Mouse (Mus musculus): ENCODE data around the gene Satb2. TPM values are rescaled to one million over a fixed set of nuclear protein-coding genes. Genes with fewer than 3 reads are reported as not detected.

The Satb2 gene
- polyA plus RNA-seq, 1 experiment from 2014 or later: 1.9 TPM

DNA sequence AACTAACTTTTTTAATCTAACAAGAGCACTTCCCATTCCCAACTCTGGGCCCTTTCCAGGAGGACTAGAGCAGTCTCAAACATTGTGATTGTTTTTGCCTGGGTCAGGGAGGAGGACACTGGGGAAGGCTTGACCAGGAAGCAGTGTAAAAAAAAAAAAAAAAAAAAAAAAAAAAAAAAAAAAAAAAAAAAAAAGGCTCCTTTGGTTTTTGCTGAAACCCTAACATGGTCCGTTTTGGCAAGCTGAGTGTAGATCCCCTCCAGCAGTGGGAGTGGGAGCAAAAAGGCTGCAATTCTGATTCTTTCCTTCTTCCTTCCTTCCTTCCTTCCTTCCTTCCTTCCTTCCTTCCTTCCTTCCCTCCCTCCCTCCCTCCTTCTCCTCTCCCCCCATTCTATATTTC lies 3.1 kb upstream of the Satb2 start:
- Histone ChIP-seq H3K4me2 (replicated peaks) (no peak overlapping the region), H3K27me3 (peaks cover 95% of the 10 kb centered on the region), H3K4me1 (replicated peaks) (peaks cover 32% of the 10 kb centered on the region), H3K9me3 (no peaks in the 10 kb centered on the region), H3K4me3 (replicated peaks) (no peak overlapping the region), H3K36me3 (no peaks in the 10 kb centered on the region), H3K27ac (no peak overlapping the region), H3K9ac (replicated peaks) (no peak overlapping the region)
- 0% methylated on average over 1 of the region's 1 CpGs for WGBS
- ATAC-seq: no peak

DNA sequence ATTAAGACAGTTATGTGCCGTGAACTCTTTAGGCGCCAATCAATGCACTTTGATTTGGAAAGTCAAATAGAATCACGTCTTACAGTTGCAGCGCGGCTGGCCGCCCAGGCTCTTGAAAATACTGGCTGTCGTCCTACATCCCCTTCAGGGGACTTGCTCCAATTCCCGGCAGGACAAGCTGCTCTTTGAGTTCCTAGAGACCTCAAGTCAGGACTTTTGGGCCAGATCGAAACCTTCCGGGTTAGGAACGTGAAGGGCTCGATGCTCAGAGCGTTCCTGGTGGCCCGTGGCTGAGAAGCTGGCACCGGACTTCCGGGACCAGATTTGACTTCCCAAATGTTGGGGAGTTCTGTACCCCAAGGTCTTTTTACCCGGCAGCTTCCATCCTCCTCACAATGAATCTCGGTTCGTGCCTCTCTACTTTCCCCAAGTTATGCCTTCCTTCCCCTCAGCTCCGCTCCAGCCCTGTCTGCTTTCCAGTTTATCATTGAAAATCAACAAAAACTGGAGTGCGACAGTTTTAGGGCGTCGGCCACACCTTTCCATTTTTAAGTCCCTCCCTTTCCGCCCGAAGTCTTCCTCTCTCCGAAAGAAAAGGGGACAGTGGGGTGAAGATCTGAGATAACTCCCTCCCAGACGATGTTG lies 2.3 kb upstream of the Satb2 start:
- Histone ChIP-seq H3K9me3 (no peaks in the 10 kb centered on the region), H3K4me2 (replicated peaks) (no peak overlapping the region; the same call in 1 of the 2 replicates)

DNA sequence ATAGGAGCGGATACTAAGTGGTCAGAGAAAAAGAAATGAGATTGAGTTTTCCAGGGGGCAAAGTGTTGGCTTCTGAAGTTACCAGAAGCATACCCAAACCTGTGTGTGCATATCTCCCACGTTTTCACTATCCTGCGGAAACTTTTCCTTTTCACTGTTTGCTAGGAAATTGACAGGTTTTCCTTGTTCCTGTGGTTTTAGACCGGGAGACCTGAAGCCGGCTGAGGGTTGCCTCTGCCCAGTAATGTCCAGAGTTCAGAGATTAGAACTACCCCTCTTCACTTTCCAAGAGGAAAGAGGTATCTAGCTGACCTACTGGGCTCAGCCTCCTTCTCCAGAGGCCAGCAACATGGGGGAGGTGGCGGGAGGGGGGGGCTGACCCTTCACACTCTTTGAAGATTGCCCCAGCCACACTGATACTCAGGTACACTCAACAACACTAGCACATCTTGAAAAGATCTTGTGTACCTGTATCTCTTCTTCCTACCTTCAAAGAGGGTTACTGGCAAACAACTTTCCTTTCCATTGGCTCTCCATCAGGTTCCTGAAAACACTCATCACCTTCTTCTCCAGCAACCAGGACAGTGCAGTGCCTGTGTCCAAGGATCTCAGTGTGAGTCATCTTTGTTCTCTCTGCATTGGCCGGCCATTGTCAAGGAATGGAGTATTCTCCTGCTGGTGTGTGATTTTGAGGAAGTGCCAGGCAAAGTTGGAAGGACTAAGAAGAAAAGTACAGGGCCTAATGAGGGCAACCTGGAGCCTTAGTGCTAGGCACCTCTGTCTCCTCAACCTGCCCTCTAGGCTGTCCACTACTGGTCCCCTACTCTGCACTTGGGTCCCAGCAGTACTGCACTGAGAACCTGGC lies 1.3 kb upstream of the Satb2 start:
- WGBS: 1% methylated on average over 7 of the region's 7 CpGs
- no peak overlapping the region for H3K9ac ChIP-seq (replicated peaks)
- peaks cover 92% of the 10 kb centered on the region for H3K27me3 ChIP-seq
- H3K4me2 ChIP-seq (replicated peaks): no peak overlapping the region
- H3K4me3 ChIP-seq (replicated peaks): no peak overlapping the region
- H3K36me3 ChIP-seq: no peaks in the 10 kb centered on the region
- no peak overlapping the region for H3K27ac ChIP-seq
- ATAC-seq: no peak
- H3K4me1 ChIP-seq (replicated peaks): peaks cover 33% of the 10 kb centered on the region
- H3K9me3 ChIP-seq: no peaks in the 10 kb centered on the region

More for the DNA sequence above, 2.3 kb upstream of the Satb2 start:
- Histone ChIP-seq H3K27me3 (peaks cover 95% of the 10 kb centered on the region), H3K4me1 (replicated peaks) (peaks cover 33% of the 10 kb centered on the region), H3K4me3 (replicated peaks) (peak overlapping the region; percentile 1; the same call in 1 of the 2 replicates), H3K27ac (no peak overlapping the region), H3K36me3 (no peaks in the 10 kb centered on the region), H3K9ac (replicated peaks) (no peak overlapping the region)
- under 1% methylated on average over 27 of the region's 27 CpGs for WGBS
- no peak for ATAC-seq

DNA sequence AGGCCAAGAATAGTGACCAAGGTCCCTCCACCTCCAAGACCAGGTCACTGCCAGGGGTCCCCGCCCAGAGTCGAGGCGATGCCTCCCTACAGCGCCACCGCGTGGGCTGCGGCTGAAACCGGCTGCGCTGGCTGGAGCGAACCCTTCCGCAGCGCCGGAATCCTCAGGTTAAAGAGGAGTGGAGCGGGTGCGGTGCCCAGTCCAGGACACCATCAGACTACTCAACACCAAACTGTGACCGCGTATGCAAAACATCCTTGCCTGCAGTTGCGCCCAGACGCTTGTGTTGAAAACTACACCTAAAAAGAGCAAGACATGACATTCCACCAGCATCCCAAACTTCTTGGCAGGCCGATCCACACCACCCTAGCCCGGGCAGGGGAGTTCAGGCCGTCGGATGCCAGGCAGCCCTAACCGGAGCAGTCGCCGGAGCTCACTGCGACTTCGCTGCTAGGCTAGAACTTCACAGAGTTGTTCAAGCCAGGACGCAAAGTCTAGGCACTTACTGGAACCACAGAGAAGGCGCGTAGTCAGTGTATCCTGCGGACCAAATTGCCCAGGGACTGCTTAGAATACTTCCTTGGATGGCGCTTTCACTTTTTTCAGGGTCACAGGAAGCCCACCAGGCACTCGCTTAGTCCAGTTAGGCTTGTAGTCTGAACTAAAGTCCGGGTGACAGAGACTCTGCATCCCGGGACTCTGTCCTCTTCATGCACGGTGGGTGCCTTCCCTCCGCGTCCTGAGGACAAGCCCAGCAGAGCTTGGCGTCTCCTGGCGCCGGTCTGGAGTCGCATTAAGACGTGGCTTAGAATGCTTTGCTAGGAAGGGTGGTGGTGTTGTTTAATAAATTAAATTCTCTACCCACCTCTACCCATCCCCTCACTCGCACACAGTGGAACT lies 999 bp downstream of the Satb2 start:
- WGBS: 1% methylated on average over 45 of the region's 45 CpGs
- H3K36me3 ChIP-seq: no peaks in the 10 kb centered on the region
- no peak overlapping the region for H3K9ac ChIP-seq (replicated peaks)
- peak overlapping the region; percentile 31 for H3K4me3 ChIP-seq (replicated peaks)
- peak; percentile 29; the same call in 1 of the 2 replicates for ATAC-seq
- H3K4me1 ChIP-seq (replicated peaks): peaks cover 31% of the 10 kb centered on the region
- H3K27me3 ChIP-seq: peaks cover 73% of the 10 kb centered on the region
- no peak overlapping the region for H3K27ac ChIP-seq
- H3K9me3 ChIP-seq: no peaks in the 10 kb centered on the region
- H3K4me2 ChIP-seq (replicated peaks): peak overlapping the region; percentile 47

DNA sequence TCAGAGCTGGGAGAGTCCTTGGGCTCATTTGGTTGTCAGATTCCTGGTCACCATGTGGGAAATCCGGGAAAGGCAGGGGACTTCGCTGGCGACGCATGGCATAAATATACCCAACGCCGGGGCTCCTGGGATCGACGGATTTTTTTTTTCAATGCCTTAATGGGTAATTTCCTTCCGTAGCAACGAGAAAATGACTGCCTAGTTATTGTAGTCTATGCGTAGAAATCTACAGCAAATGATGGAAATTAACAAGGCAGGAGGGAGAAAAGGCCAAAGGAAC lies 1.7 kb downstream of the Satb2 start:
- no peaks in the 10 kb centered on the region for H3K36me3 ChIP-seq
- H3K9me3 ChIP-seq: no peaks in the 10 kb centered on the region
- 1% methylated on average over 11 of the region's 11 CpGs for WGBS
- no peak for ATAC-seq
- peak overlapping the region; percentile 31 for H3K4me3 ChIP-seq (replicated peaks)
- H3K4me1 ChIP-seq (replicated peaks): peaks cover 37% of the 10 kb centered on the region
- H3K27ac ChIP-seq: no peak overlapping the region
- H3K4me2 ChIP-seq (replicated peaks): peak overlapping the region; percentile 47
- peaks cover 66% of the 10 kb centered on the region for H3K27me3 ChIP-seq
- no peak overlapping the region for H3K9ac ChIP-seq (replicated peaks)

DNA sequence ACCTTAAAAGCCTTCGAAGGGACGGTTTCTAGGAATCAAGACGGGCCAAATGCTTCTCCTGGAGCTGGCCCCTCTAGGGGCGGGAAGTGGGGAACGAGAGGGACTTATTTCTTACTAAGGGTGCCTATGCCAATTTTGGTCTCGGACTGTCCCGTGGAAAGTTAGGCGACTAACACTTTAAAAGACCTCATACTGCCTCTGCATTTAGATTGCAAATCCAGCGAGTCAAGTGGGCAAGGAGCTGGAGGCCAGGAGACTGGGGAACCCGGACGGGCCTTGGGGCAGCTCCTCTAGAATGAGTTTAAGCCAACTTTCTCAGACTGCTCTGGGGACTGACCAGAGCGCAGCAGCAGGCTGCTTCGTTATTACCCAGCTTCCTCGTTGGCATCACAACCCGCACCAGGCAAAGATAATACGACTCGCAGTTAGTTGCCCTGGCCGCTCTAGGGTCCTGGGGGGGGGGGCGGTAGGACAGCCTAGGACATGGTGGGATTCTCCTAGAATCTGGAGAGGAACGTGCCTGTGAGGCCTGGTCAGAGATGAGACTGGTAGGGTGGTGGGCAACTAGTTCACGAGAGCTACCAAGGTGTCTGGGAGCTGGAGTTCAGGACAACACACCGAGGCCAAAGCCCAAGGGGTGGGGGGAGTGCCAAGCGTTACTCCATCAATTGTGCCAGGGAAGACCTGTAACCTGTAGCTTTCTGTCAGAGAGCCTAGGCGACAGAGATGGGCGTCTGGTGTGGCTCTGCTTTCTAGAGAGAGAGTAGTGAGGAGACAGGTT lies 2.2 kb downstream of the Satb2 start:
- ATAC-seq: no peak
- Histone ChIP-seq H3K27me3 (peaks cover 65% of the 10 kb centered on the region), H3K4me2 (replicated peaks) (no peak overlapping the region), H3K36me3 (no peaks in the 10 kb centered on the region), H3K4me1 (replicated peaks) (peaks cover 42% of the 10 kb centered on the region), H3K9ac (replicated peaks) (no peak overlapping the region), H3K27ac (no peak overlapping the region), H3K4me3 (replicated peaks) (peak overlapping the region; percentile 31), H3K9me3 (no peaks in the 10 kb centered on the region)
- 2% methylated on average over 25 of the region's 25 CpGs for WGBS

DNA sequence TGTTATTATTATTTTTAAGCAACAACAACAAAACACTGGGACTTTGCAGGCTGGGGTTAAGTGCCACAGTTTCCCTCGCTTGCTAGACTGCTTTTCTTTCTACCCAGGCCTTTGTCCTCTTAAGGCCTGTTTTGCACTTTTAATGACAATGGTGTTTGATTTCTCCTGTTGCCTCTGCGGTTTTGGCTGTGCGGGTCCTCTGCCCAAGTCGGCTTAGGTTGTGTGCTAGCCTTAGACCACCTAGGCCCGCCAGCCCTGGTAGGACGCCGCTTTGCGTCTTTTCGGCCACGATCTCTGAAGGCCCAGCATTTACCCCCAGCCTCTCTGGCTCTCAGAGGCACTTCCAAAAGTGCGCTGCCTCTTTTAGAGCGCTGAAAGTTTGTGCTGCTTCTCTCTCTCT lies 2.9 kb downstream of the Satb2 start:
- H3K27me3 ChIP-seq: peaks cover 65% of the 10 kb centered on the region
- H3K4me3 ChIP-seq (replicated peaks): no peak overlapping the region

DNA sequence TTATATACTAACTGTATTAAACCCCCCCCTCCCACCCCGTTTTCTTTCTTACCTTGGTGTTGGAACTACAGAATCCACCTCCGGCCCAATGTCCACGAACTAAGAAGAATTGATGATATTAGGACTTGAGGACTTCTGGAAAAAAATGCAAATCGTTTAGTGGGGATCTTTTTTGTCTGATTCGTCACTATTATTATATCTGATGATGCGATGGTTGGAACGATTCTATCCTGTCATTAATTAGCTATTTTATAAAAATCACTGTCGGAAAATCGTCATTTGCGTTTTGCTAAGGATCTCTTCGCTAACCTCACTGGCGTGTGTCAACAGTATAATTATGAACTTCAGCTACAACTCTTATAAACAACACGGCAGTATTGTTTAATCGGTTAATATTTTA lies 4.3 kb downstream of the Satb2 start:
- WGBS: 6% methylated on average over 14 of the region's 14 CpGs
- Histone ChIP-seq H3K4me2 (replicated peaks) (no peak overlapping the region), H3K27ac (no peak overlapping the region), H3K9ac (replicated peaks) (no peak overlapping the region), H3K9me3 (no peaks in the 10 kb centered on the region), H3K36me3 (no peaks in the 10 kb centered on the region), H3K27me3 (peaks cover 65% of the 10 kb centered on the region), H3K4me3 (replicated peaks) (no peak overlapping the region), H3K4me1 (replicated peaks) (peaks cover 53% of the 10 kb centered on the region)
- ATAC-seq: no peak

More for the DNA sequence above, 2.9 kb downstream of the Satb2 start:
- H3K27ac ChIP-seq: no peak overlapping the region
- H3K9me3 ChIP-seq: no peaks in the 10 kb centered on the region
- no peak for ATAC-seq
- no peak overlapping the region for H3K4me2 ChIP-seq (replicated peaks)
- WGBS: under 1% methylated on average over 12 of the region's 12 CpGs
- H3K36me3 ChIP-seq: no peaks in the 10 kb centered on the region
- peaks cover 42% of the 10 kb centered on the region for H3K4me1 ChIP-seq (replicated peaks)
- no peak overlapping the region for H3K9ac ChIP-seq (replicated peaks)

DNA sequence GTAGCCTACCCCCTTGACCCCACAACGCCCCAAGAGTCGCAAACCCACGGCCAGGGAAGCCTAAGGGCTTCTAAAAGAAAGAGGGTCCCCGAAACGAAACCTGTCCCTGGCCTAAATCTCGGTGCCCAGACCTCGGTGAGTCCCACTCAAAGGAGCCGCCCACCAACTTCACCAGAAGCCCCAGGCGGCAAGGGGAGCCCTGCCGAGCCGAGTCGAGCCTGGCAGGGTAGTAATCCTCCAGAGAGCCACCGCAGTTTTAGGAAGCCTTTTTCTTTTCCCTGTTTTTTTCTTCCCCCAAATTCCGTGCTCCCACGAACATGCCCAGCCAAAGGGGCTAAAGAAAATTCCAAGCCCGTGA lies 4.9 kb downstream of the Satb2 start:
- H3K4me2 ChIP-seq (replicated peaks): peak overlapping the region; percentile 96

DNA sequence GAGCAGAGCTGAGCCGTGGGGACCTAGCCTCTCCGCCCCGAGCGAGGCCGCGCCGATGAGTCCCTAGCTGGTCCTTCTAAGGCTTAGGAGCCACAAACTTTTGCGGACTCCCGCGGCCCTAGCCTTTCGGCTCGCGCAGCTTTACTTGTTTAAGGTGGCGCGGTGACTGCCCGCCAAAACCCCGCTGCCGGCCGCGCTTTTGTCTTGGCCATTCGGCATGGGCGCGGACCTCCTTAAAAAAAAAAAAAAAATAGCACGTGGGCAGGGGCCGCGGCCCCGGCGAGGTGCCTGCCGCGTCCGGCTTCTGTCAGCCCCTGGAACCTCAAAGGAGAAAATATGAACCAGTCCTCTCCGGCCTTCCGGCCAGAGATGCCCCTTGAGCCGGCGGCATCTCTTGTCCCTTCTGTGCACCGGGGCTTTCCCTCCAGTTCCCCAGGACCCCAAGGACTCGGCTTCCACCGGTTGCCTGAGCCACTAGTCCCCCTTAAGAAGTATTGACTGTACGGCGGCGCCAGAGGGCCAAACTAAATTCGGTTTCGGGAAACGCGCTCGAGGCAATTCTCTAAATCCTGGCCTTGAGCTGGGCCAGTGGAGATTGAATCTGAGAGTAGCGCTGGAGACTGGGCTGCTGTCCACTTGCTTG lies 5.4 kb downstream of the Satb2 start:
- Histone ChIP-seq H3K27ac (peak overlapping the region; percentile 69), H3K4me3 (replicated peaks) (peak overlapping the region; percentile 66), H3K36me3 (no peaks in the 10 kb centered on the region), H3K27me3 (peaks cover 70% of the 10 kb centered on the region), H3K4me2 (replicated peaks) (peak overlapping the region; percentile 96), H3K9ac (replicated peaks) (peak overlapping the region; percentile 69), H3K4me1 (replicated peaks) (peaks cover 50% of the 10 kb centered on the region), H3K9me3 (no peaks in the 10 kb centered on the region)
- ATAC-seq: peak; percentile 66
- under 1% methylated on average over 47 of the region's 47 CpGs for WGBS

More for the DNA sequence above, 4.9 kb downstream of the Satb2 start:
- peak overlapping the region; percentile 69 for H3K9ac ChIP-seq (replicated peaks)
- peaks cover 53% of the 10 kb centered on the region for H3K4me1 ChIP-seq (replicated peaks)
- H3K4me3 ChIP-seq (replicated peaks): peak overlapping the region; percentile 66
- no peak overlapping the region for H3K27ac ChIP-seq
- no peak; the same call in 1 of the 2 replicates for ATAC-seq
- WGBS: under 1% methylated on average over 16 of the region's 16 CpGs
- H3K27me3 ChIP-seq: peaks cover 70% of the 10 kb centered on the region
- no peaks in the 10 kb centered on the region for H3K36me3 ChIP-seq
- H3K9me3 ChIP-seq: no peaks in the 10 kb centered on the region
